Mouse (Mus musculus) forebrain, embryonic 14.5 days (tissue): ENCODE data around the gene Tmem119. TPM values are rescaled to one million over a fixed set of nuclear protein-coding genes. Genes with fewer than 3 reads are reported as not detected.

Experiments used
- ATAC-seq: fragments of 200-750 bp; cut with Nextera tagmentation; 2 replicates; pipeline ENCODE4 v1.8.0; 2017; ENCODE audit warnings: mild to moderate bottlenecking, moderate library complexity
- DNase-seq: peaks from one replicate; pipeline ENCODE4 v3.0.0-alpha.2; 2015; ENCODE audit warnings: low spot score
- H3K27ac ChIP-seq: fragments of 300-500 bp; sonication (generic); 2 replicates; pipeline ENCODE4 v1.5.1; 2014; ENCODE audit warnings: low read depth, mild to moderate bottlenecking, control low read depth, low read length, moderate library complexity
- H3K27me3 ChIP-seq: fragments of 300-500 bp; sonication (generic); replicated peaks from 2 replicates; pipeline ENCODE4 v1.6.1; 2014; ENCODE audit warnings: low read length, control low read depth, mixed read lengths; ENCODE audit not compliant: control insufficient read depth, insufficient read depth
- H3K36me3 ChIP-seq: fragments of 300-500 bp; sonication (generic); 2 replicates; pipeline ENCODE4 v1.6.1; 2014; ENCODE audit warnings: low read length, control low read depth; ENCODE audit not compliant: control insufficient read depth, insufficient read depth
- H3K4me1 ChIP-seq: fragments of 300-500 bp; sonication (generic); 2 replicates; pipeline ENCODE4 v1.6.1; 2014; ENCODE audit warnings: antibody characterized with exemption, low read length, control low read depth; ENCODE audit not compliant: control insufficient read depth, insufficient read depth
- H3K4me2 ChIP-seq: fragments of 300-500 bp; sonication (generic); 2 replicates; pipeline ENCODE4 v1.6.1; 2014; ENCODE audit warnings: mild to moderate bottlenecking, control low read depth, low read length
- H3K4me3 ChIP-seq: fragments of 300-500 bp; sonication (generic); 2 replicates; pipeline ENCODE4 v1.5.1; 2014; ENCODE audit warnings: low read depth, low read length, control low read depth
- H3K9ac ChIP-seq: fragments of 300-500 bp; sonication (generic); 2 replicates; pipeline ENCODE4 v1.6.1; 2014; ENCODE audit warnings: mild to moderate bottlenecking, low read length, control low read depth, moderate library complexity
- H3K9me3 ChIP-seq: fragments of 300-500 bp; sonication (generic); replicated peaks from 2 replicates; pipeline ENCODE4 v1.6.1; 2016; ENCODE audit warnings: low read length, control low read depth, mixed read lengths; ENCODE audit not compliant: control insufficient read depth
- WGBS: fragments of 180-500 bp; shearing (Covaris S2); extraction: QIAGEN DNeasy Blood & Tissue Kit; methylation state at CpG from one replicate; pipeline ENCODE4 v1.1.7; 2014; 5-methylcytosine and 5-hydroxymethylcytosine counted together
- polyA plus RNA-seq: library from polyadenylated mRNA; unstranded; fragments of >200 nt; fragmentation: Nextera tagmentation; extraction: Ambion mirVana; gene quantifications from 2 replicates; pipeline ENCODE4 v1.2.1, GENCODE M21; 2014

Gene Tmem119
- polyA plus RNA-seq, 1 experiment from 2014 or later, result 3.3 TPM

GRCm38 (mm10) chr5:113798525-113798924 is 1.8 kb downstream of the Tmem119 start:
- Histone ChIP-seq H3K9ac (no peak overlapping the region), H3K27ac (no peak overlapping the region)

GRCm38 (mm10) chr5:113797149-113797882 is 3.0 kb downstream of the Tmem119 start:
- Histone ChIP-seq H3K9ac (no peak overlapping the region), H3K9me3 (no peaks in the 10 kb centered on the region), H3K36me3 (no peaks in the 10 kb centered on the region), H3K4me3 (no peak overlapping the region), H3K27ac (no peak overlapping the region), H3K4me1 (no peaks in the 10 kb centered on the region; the same call in 1 of the 2 replicates), H3K27me3 (no peaks in the 10 kb centered on the region; the same call in 1 of the 2 replicates), H3K4me2 (no peak overlapping the region)
- DNase-seq (no peak), ATAC-seq (no peak)
- 13% methylated on average over 19 of the region's 19 CpGs for WGBS

More at GRCm38 (mm10) chr5:113798525-113798924, 1.8 kb downstream of the Tmem119 start:
- H3K36me3 ChIP-seq, result no peaks in the 10 kb centered on the region
- DNase-seq (no peak), ATAC-seq (no peak)
- H3K27me3 ChIP-seq, result no peaks in the 10 kb centered on the region; the same call in 1 of the 2 replicates
- no peak overlapping the region for H3K4me2 ChIP-seq
- 88% methylated on average over 9 of the region's 9 CpGs for WGBS
- H3K4me1 ChIP-seq, result no peaks in the 10 kb centered on the region; the same call in 1 of the 2 replicates
- H3K4me3 ChIP-seq, result no peak overlapping the region
- no peaks in the 10 kb centered on the region for H3K9me3 ChIP-seq

- WGBS, result 9% methylated on average over 13 of the region's 13 CpGs
- H3K9ac ChIP-seq, result no peak overlapping the region
- no peaks in the 10 kb centered on the region for H3K36me3 ChIP-seq
These were observed 3.7 kb downstream of the Tmem119 start for GRCm38 (mm10) chr5:113796401-113797148.

GRCm38 (mm10) chr5:113791197-113792095 is 8.9 kb downstream of the Tmem119 start:
- ATAC-seq (no peak), DNase-seq (no peak)
- Histone ChIP-seq H3K4me2 (no peak overlapping the region), H3K9me3 (no peaks in the 10 kb centered on the region), H3K36me3 (no peaks in the 10 kb centered on the region), H3K9ac (no peak overlapping the region), H3K27me3 (no peaks in the 10 kb centered on the region), H3K27ac (no peak overlapping the region), H3K4me1 (no peaks in the 10 kb centered on the region), H3K4me3 (no peak overlapping the region)
- WGBS, result 87% methylated on average over 16 of the region's 16 CpGs

More at GRCm38 (mm10) chr5:113796401-113797148, 3.7 kb downstream of the Tmem119 start:
- DNase-seq (no peak), ATAC-seq (no peak)
- no peak overlapping the region for H3K4me3 ChIP-seq
- no peak overlapping the region for H3K27ac ChIP-seq
- H3K9me3 ChIP-seq, result no peaks in the 10 kb centered on the region
- H3K4me2 ChIP-seq, result no peak overlapping the region
- no peaks in the 10 kb centered on the region; the same call in 1 of the 2 replicates for H3K27me3 ChIP-seq
- no peaks in the 10 kb centered on the region; the same call in 1 of the 2 replicates for H3K4me1 ChIP-seq

- H3K4me1 ChIP-seq, result no peaks in the 10 kb centered on the region
- no peak overlapping the region for H3K4me3 ChIP-seq
- ATAC-seq (no peak), DNase-seq (no peak)
- no peak overlapping the region for H3K4me2 ChIP-seq
- H3K9me3 ChIP-seq, result no peaks in the 10 kb centered on the region
- WGBS, result 81% methylated on average over 11 of the region's 11 CpGs
- no peaks in the 10 kb centered on the region for H3K27me3 ChIP-seq
- no peak overlapping the region for H3K9ac ChIP-seq
- no peak overlapping the region for H3K27ac ChIP-seq
- no peaks in the 10 kb centered on the region for H3K36me3 ChIP-seq
These were observed 9.7 kb downstream of the Tmem119 start for GRCm38 (mm10) chr5:113790453-113791196.

- ATAC-seq, result no peak
- Histone ChIP-seq H3K27me3 (no peaks in the 10 kb centered on the region), H3K36me3 (no peaks in the 10 kb centered on the region), H3K9me3 (no peaks in the 10 kb centered on the region), H3K4me2 (no peak overlapping the region), H3K9ac (no peak overlapping the region), H3K27ac (no peak overlapping the region), H3K4me1 (no peaks in the 10 kb centered on the region), H3K4me3 (no peak overlapping the region)
- 52% methylated on average over 7 of the region's 7 CpGs for WGBS
- no peak for DNase-seq
These were observed 11.1 kb downstream of the Tmem119 start for GRCm38 (mm10) chr5:113789075-113789788.

GRCm38 (mm10) chr5:113788645-113789044 is 11.7 kb downstream of the Tmem119 start:
- Histone ChIP-seq H3K27me3 (no peaks in the 10 kb centered on the region), H3K4me2 (no peak overlapping the region), H3K4me1 (no peaks in the 10 kb centered on the region), H3K9me3 (no peaks in the 10 kb centered on the region), H3K4me3 (no peak overlapping the region), H3K9ac (no peak overlapping the region), H3K36me3 (no peaks in the 10 kb centered on the region), H3K27ac (no peak overlapping the region)
- ATAC-seq (no peak), DNase-seq (no peak)
- 48% methylated on average over 6 of the region's 6 CpGs for WGBS
